Mouse (Mus musculus) Patski (cell line): ENCODE data around the gene Slc25a12. TPM values are rescaled to one million over a fixed set of nuclear protein-coding genes. Genes with fewer than 3 reads are reported as not detected.
"Not testable (repeated sequence)": the region's sequence is repeated elsewhere in the genome, so short reads cannot be mapped to it uniquely, and the experiment has no call there.

ENCODE experiments used
- ATAC-seq: fragments of 100-300 bp; one replicate; pipeline ENCODE4 v1.8.0; 2021
- CTCF ChIA-PET: fragments of 350-600 bp; sonication (Branson Sonifier 250); formaldehyde crosslinking; loops from one replicate; lab custom pipeline; 2022; ENCODE audit warnings: inconsistent platforms; lab: Charles Lee
- POLR2A ChIA-PET: fragments of 350-600 bp; sonication (Branson Sonifier 250); formaldehyde crosslinking; loops from one replicate; lab custom pipeline; 2022; ENCODE audit warnings: antibody characterized with exemption, inconsistent platforms; lab: Charles Lee
- DNase-seq: peaks from one replicate; pipeline ENCODE4 v3.0.0-alpha.2; 2011; ENCODE audit warnings: low read depth, low spot score
- H3K27me3 ChIP-seq: fragments of 371-371 bp; one replicate; pipeline ENCODE4 v1.5.1; 2021
- CTCF ChIP-seq: fragments of 100-300 bp; IDR thresholded peaks from one replicate; pipeline ENCODE4 v1.5.1; 2021
- in situ Hi-C: fragments of 300-500 bp; cut with MboI; formaldehyde crosslinking; loops from 3 replicates; pipeline ENCODE4 v1.11.1; 2018; ENCODE audit warnings: low pct_unique_long_range_greater_than_20kb, mixed read lengths
- polyA plus RNA-seq: library from polyadenylated mRNA; unstranded; gene quantifications from one replicate; pipeline ENCODE4 v1.2.3, GENCODE M21; 2021

Gene Slc25a12
- 78.1 TPM for polyA plus RNA-seq

DNA sequence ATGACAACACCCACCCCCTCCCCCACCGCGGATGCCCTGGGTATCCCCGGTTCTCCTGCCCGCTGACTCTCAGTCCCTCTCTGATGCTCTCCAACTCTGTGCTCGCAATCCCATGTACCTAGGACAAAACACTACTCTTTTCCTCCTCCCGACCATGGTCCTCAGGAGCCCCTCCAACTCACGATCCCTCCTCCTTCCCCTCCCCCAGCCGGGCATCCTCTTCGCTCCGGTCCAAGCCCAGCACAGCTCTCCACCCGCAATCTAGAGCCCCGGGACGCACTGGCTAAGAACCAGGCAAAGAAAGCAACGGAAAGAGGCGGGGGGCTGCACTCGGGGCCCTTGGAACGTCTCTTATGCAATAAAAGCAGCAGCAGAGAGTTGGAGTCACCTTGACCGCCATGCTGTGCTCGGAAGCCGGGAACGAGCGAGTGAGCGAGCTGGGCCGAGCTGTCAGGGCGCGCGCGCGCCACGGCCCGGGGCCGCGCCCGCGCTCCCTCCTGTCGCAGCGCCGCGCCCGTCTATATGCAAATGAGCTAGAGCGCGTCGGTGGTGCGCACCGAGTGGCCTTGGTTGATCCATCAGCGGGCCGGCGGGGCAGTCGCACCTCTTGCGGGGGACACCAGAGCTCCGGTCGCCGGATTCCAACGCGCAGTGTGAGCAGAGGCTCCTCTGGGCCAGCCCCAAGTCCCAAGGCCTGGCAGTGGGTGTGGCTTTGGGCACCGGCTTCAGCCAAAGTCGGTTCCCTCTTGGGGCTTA is at the start of gene Slc25a12:
TSS of gene Slc25a12 (minus strand) at position 625 of the 756 bp plus-strand sequence.
- DNase-seq: no peak
- CTCF ChIA-PET: interaction anchor here (0.7 to 1.2 kb wide), 2 partner anchors 11 to 23 kb away, joined by 3 to 4 read pairs; no protein-coding TSS in a partner anchor

DNA sequence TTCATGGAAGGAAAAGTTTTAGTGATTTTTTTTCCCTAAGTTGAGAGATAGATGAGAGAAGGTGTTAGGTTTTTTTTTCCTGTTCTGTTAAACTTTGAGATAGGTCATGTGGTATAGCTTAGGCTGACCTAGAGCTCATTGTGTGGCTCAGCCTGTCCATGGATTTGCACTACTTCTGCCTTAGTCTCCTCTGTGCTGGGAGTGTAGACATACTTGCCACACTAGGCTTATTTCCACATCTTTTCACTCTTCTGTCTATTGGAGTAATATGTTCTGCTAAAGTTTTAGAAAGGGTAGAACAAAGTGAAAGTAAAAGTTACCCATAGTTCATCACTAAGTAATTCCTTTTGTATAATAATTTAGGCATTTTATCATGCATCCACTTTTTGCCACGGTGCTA is 38.1 kb upstream of the Slc25a12 start:
- no peaks in the 10 kb centered on the region for H3K27me3 ChIP-seq
- in situ Hi-C loops: no loop called here
- ATAC-seq: no peak
- no peak for TF ChIP-seq CTCF
- no peak for DNase-seq
- ChIA-PET CTCF (interaction anchor here (0.9 to 3.0 kb wide), 2 partner anchors 8 to 34 kb away, joined by 4 to 13 read pairs; no protein-coding TSS in a partner anchor), POLR2A (no interaction called here)

More for the DNA sequence above, at the start of gene Slc25a12:
- POLR2A ChIA-PET: interaction anchor here (0.9 kb wide), 1 partner anchor 67 kb away, joined by 3 read pairs; no protein-coding TSS in a partner anchor
- in situ Hi-C loops: no loop called here
- no peaks in the 10 kb centered on the region for H3K27me3 ChIP-seq
- TF ChIP-seq CTCF: no peak
- ATAC-seq: peak; percentile 85

DNA sequence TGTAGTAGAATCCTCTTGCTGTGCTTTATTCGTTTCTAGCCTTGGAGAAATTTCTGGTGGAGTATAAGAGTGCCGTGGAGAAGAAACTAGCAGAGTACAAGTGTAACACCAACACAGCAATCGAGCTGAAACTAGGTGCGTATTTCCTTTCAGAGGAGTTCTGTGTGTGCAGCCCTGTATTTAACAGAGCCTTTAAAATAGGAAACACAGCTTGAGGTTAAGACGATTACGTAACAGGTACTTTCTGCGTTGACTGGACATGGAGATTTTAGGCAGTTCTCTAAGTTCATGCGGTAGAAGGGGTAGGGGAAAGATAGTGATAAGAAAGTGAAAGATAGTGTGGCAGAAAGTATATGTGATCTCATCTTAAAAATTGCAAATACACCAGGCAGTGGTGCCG is 22.3 kb upstream of the Slc25a12 start:
- ATAC-seq (no peak), DNase-seq (no peak)
- ChIA-PET POLR2A (interaction anchor here (1.4 kb wide), 1 partner anchor 9 kb away, joined by 7 read pairs; no protein-coding TSS in a partner anchor), CTCF (no interaction called here)
- H3K27me3 ChIP-seq: no peaks in the 10 kb centered on the region
- no peak for TF ChIP-seq CTCF
- in situ Hi-C loops: no loop called here

DNA sequence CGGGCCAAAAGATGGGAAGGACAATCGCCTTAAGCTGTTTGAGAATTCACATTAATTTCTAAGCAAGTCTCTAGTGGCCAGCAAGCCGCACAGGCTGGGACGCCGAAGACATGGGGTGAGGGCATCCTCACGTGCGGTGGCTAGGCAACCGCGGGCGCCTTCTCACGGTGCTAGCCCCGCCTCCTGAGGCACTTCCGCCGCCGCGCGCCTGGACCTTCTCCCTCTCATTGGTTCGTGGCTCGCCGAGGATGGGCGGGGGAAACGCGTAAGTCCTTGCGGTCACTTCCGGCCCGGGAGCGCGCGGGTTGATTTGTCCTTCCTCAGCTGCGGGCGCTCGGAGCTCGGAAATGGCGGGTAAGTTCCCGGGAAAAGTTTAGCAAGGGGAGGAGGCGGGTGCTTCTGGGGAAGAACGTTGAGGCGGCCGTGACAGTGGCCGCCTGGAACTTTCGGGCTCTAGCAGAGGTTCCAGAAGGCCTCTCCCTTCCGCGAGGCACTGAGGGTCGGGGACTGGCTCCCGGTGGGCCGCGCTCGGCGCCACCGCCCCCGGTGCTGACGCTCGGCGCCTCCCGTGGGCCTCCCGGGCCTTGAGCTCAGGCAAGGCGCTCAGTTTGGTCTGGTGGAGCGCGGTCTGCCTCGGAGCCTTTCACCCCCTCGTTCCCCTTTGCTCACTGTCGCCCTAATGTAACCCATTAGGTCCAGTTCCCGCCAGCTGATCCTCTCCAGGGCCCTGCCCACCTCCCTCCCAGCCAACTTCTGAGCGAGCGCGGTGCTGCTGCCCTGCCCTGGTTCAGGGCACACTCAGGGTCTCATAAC is 21.6 kb upstream of the Slc25a12 start, which contains the start of gene Hat1:
TSS of gene Hat1 (plus strand) at position 8 of the 813 bp plus-strand sequence.
- ATAC-seq: peak; percentile 96
- TF ChIP-seq CTCF: no peak

DNA sequence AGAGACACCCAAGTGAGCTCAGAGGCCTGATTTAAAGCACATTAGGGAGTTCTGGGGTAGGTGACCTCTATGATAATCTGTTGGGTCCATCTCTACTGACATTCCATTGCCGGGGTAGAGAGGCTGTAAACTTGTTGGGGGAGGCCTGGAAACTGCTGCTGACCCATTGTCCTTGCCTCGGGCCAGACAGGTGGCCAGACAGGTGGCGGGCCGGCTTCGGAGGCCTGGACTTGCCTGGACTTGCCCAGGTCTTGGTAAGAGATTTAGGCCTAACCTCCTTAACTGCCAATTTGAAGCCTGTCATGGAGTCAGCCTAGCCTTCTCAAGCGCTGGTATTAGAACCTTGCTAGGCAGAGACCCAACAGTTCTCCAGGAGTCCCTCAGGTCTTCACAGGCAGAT is 20.2 kb upstream of the Slc25a12 start:
- ChIA-PET CTCF (interaction anchor here (1.1 kb wide), 1 partner anchor 13 kb away, joined by 4 read pairs; no protein-coding TSS in a partner anchor), POLR2A (no interaction called here)
- no peak for TF ChIP-seq CTCF
- in situ Hi-C loops: no loop called here
- no peak for DNase-seq
- ATAC-seq: no peak
- no peaks in the 10 kb centered on the region for H3K27me3 ChIP-seq

More for the DNA sequence above, 21.6 kb upstream of the Slc25a12 start, which contains the start of gene Hat1:
- POLR2A ChIA-PET: interaction anchor here (1.4 kb wide), 1 partner anchor 9 kb away, joined by 7 read pairs; no protein-coding TSS in a partner anchor
- peak; percentile 64 for DNase-seq
- CTCF ChIA-PET: interaction anchor here (1.4 kb wide), 1 partner anchor 39 kb away, joined by 3 read pairs; no protein-coding TSS in a partner anchor
- no peaks in the 10 kb centered on the region for H3K27me3 ChIP-seq
- in situ Hi-C loops: no loop called here

DNA sequence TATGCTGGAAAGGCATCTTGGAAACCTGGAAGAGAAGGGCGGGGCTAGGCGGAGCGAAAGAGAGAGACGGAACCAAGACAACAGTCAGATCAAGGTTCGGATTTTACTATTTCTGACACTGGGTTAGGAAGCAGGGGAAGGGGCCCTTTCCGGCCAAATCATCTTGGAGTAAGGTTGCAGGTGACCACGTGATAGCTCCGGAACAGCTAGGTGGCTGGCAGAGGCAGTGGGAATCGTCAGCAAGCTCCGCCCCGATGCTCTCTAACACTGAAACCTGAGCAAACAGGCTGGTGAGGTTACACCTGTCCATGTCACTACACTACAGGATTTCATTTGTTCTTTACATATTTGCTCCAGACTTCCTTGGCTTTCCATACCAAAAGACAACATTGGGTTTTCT is 16.3 kb upstream of the Slc25a12 start:
- no peaks in the 10 kb centered on the region for H3K27me3 ChIP-seq
- no peak for DNase-seq
- in situ Hi-C loops: no loop called here
- ChIA-PET CTCF (no interaction called here), POLR2A (no interaction called here)
- ATAC-seq: no peak
- no peak for TF ChIP-seq CTCF

DNA sequence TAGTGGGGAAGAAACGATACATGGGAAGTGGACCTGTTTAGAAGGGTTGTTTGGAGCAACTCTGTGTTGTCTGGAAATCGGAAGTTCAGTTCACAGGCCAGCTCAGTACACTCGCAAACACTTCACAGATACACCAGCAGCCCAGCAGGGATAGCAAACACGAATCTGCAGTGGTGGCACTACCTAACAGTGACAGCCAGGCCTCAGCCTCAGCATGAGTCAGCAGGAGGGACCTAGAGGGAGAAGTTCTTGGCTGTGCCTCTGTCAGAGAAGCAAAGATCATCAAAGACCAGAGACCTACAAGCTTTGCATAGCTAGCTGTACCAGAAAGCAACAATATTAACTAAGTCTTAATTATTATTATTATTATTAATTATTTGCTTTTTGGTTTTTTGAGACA is 14.4 kb upstream of the Slc25a12 start:
- ATAC-seq (no peak), DNase-seq (no peak)
- H3K27me3 ChIP-seq: no peaks in the 10 kb centered on the region
- CTCF ChIA-PET: no interaction called here
- no peak for TF ChIP-seq CTCF
- POLR2A ChIA-PET: no interaction called here
- in situ Hi-C loops: no loop called here

DNA sequence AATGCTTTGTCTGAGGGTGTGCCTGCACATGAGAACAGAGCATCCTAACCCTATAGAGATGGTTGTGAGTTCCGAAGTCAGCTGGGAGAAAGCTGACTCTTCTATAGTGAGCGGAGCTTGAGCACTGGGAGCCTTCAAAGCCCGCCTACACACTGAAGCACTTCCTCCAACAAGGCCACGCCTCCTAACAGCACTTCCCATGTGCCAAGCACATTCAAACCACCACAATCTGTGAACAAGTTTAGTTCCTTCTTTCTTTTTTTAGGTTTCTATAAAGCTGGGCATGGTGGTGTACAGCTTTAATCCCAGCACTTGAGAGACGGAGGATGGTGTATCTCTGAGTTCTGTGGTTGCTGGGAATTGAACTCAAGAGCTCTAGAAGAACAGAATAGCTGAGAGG is 9.9 kb upstream of the Slc25a12 start:
- POLR2A ChIA-PET: no interaction called here

DNA sequence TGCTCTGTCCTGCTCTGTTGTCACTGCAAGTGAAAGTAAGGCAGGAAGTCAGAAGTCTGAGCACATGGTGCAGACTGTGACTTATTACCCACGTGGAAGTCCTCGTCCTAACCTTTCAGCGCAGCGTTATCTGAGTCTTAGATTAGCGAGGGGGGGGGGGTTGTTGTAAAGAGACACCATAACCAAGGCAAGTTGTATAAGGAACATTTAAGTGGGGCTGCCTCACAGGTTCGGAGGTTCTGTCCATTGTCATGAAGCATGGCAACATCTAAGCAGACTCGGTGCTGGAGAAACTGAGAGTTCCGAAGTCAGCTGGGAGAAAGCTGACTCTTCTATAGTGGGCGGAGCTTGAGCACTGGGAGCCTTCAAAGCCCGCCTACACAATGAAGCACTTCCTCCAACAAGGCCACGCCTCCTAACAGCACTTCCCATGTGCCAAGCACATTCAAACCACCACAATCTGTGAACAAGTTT is 8.9 kb upstream of the Slc25a12 start:
- ATAC-seq: no peak

More for the DNA sequence above, 9.9 kb upstream of the Slc25a12 start:
- H3K27me3 ChIP-seq: no peaks in the 10 kb centered on the region
- CTCF ChIA-PET: no interaction called here
- TF ChIP-seq CTCF: no peak
- in situ Hi-C loops: no loop called here
- ATAC-seq (no peak), DNase-seq (no peak)

DNA sequence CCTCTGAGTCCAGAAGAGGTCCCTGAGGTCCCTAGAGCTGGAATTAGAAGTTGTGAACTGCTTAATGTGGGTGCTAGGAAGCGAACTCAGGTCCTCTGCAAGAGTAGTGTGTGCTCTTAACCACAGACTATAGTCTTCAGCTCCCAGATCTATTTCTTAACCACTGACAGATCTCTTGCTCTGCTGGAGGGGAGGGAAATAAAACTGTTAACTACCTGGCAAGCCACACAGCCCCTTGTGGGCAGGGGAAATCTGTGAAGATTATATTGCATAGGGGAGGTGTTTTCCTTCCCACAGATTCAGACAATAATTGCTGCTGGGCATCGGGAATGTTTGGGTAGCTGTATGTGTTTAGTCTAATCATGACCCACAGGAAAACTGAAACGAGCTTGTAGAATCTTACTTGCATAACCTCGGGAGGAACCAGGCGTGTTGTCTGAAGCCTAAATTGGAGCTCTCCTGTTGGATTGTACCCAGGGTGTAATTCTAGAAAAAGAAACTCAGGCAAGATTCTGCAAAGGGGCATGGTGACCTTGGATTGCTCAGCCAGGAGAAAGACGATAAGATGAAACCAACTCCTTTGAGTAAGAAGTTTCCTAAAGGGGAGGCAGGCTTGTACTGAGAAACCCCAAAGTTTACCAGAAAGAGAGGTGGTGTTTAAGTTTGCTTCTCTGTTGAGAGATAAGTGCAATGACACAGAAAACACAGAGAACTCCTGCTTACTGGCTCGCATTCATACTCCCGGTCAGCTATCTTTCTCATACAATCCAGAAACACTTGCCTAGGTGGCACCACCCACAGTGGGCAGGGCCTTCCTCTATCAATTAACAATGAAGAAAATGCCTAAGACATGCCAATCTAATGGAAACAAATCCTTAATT is 7.0 kb upstream of the Slc25a12 start:
- TF ChIP-seq CTCF: no peak
- CTCF ChIA-PET: interaction anchor here (1.2 kb wide), 1 partner anchor 13 kb away, joined by 4 read pairs; no protein-coding TSS in a partner anchor
- POLR2A ChIA-PET: no interaction called here
- DNase-seq: no peak
- no peak for ATAC-seq
- in situ Hi-C loops: no loop called here
- no peaks in the 10 kb centered on the region for H3K27me3 ChIP-seq

More for the DNA sequence above, 8.9 kb upstream of the Slc25a12 start:
- CTCF ChIA-PET: no interaction called here
- TF ChIP-seq CTCF: no peak
- POLR2A ChIA-PET: no interaction called here
- in situ Hi-C loops: no loop called here
- no peaks in the 10 kb centered on the region for H3K27me3 ChIP-seq
- no peak for DNase-seq

DNA sequence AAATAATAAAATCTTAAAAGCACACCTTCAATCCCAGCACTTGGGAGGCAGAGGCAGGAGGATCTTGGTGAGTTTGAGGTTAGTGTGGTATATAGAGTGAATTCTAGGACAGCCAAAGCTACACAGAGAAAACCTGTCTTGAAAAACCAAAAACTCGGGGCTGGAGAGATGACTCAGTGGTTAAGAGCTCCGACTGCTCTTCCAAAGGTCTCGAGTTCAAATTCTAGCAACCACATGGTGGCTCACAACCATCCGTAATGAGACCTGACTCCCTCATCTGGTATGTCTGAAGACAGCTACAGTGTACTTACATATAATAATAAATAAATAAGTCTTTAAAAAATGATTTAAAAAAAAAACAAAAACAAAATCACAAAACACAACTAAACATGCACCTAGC is 4.7 kb upstream of the Slc25a12 start:
- ATAC-seq, in situ Hi-C loops, H3K27me3 ChIP-seq, CTCF ChIA-PET, DNase-seq, POLR2A ChIA-PET: not testable (repeated sequence)
